Mouse (Mus musculus) ovary, adult 18-20 months (tissue): ENCODE measurements around the gene Snd1.
"Not testable (repeated sequence)": the region's sequence is repeated elsewhere in the genome, so short reads cannot be mapped to it uniquely, and the experiment has no call there.

Experiments used
- DNase-seq: peaks from one replicate; pipeline ENCODE4 v3.0.0; 2022; ENCODE audit warnings: low spot score, mixed read lengths

The Snd1 gene

GRCm38 (mm10) chr6:28486008-28486407, 11.1 kb downstream of the Snd1 start:
- DNase-seq, result no peak

GRCm38 (mm10) chr6:28486471-28486870, 11.5 kb downstream of the Snd1 start:
- DNase-seq, result no peak

GRCm38 (mm10) chr6:28486905-28487304, 12.0 kb downstream of the Snd1 start:
- no peak for DNase-seq

GRCm38 (mm10) chr6:28488204-28488851, 13.4 kb downstream of the Snd1 start:
- no peak for DNase-seq

GRCm38 (mm10) chr6:28490612-28491011, 15.7 kb downstream of the Snd1 start:
- no peak for DNase-seq

- DNase-seq, result no peak
Measured at GRCm38 (mm10) chr6:28491198-28491597, 16.3 kb downstream of the Snd1 start.

- DNase-seq, result no peak
Measured at GRCm38 (mm10) chr6:28497837-28498236, 22.9 kb downstream of the Snd1 start.

- DNase-seq, result no peak
Measured at GRCm38 (mm10) chr6:28502576-28502975, 27.6 kb downstream of the Snd1 start.

GRCm38 (mm10) chr6:28503148-28503547, 28.2 kb downstream of the Snd1 start:
- DNase-seq, result no peak

- no peak for DNase-seq
Measured at GRCm38 (mm10) chr6:28504611-28505010, 29.7 kb downstream of the Snd1 start.

- no peak for DNase-seq
Measured at GRCm38 (mm10) chr6:28507759-28508158, 32.8 kb downstream of the Snd1 start.

- DNase-seq, result no peak
Measured at GRCm38 (mm10) chr6:28514195-28514594, 39.3 kb downstream of the Snd1 start.

GRCm38 (mm10) chr6:28514830-28515350, 40.0 kb downstream of the Snd1 start:
- no peak for DNase-seq

GRCm38 (mm10) chr6:28516618-28517017, 41.7 kb downstream of the Snd1 start:
- no peak for DNase-seq

- DNase-seq, result no peak
Measured at GRCm38 (mm10) chr6:28517050-28517449, 42.1 kb downstream of the Snd1 start.

GRCm38 (mm10) chr6:28519426-28519825, 44.5 kb downstream of the Snd1 start:
- DNase-seq, result no peak

- not testable (repeated sequence) for DNase-seq
Measured at GRCm38 (mm10) chr6:28520787-28521186, 45.8 kb downstream of the Snd1 start.

GRCm38 (mm10) chr6:28521416-28521815, 46.5 kb downstream of the Snd1 start:
- no peak for DNase-seq

- no peak for DNase-seq
Measured at GRCm38 (mm10) chr6:28525589-28525988, 50.6 kb downstream of the Snd1 start.

- no peak for DNase-seq
Measured at GRCm38 (mm10) chr6:28527459-28527858, 52.5 kb downstream of the Snd1 start.

- no peak for DNase-seq
Measured at GRCm38 (mm10) chr6:28528208-28528607, 53.3 kb downstream of the Snd1 start.

GRCm38 (mm10) chr6:28536464-28536863, 61.5 kb downstream of the Snd1 start:
- DNase-seq, result no peak

GRCm38 (mm10) chr6:28537851-28538527, 63.0 kb downstream of the Snd1 start:
- no peak for DNase-seq

- no peak for DNase-seq
Measured at GRCm38 (mm10) chr6:28542298-28542701, 67.4 kb downstream of the Snd1 start.
